Mouse (Mus musculus): Measurements from ENCODE around the gene Cntrob. TPM values are rescaled to one million over a fixed set of nuclear protein-coding genes. Genes with fewer than 3 reads are reported as not detected.

Cntrob gene
- total RNA-seq (2023) = 10 to 100 TPM; 34.5 to 41.4 TPM

DNA sequence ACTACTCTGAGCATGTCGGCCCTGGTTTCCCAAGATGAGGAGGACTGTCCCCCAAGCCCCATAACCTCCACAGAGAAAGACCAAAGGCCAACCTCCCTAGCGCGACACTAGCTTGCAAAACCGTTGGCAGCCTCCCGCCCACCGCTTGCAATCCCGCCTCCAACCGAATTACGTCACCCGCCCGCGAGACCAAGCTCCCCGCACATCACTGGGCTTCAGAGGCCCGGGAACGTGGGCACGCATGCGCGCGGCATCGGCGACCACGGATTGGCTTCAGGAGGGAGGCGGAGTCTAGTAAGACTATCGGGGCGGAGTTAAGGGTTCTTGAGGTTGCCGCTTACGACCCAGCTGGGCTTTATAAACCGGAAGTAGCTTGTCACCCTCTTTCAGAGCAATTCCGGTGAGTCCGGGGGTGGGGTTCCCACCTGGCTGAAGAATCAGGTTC is at the start of gene Cntrob, which contains the start of gene Trappc1:
Gene Cntrob, minus strand, starts transcription at position 109 of the 445 bp plus-strand sequence.
Gene Trappc1, plus strand, starts transcription at position 314 of the 445 bp plus-strand sequence.

DNA sequence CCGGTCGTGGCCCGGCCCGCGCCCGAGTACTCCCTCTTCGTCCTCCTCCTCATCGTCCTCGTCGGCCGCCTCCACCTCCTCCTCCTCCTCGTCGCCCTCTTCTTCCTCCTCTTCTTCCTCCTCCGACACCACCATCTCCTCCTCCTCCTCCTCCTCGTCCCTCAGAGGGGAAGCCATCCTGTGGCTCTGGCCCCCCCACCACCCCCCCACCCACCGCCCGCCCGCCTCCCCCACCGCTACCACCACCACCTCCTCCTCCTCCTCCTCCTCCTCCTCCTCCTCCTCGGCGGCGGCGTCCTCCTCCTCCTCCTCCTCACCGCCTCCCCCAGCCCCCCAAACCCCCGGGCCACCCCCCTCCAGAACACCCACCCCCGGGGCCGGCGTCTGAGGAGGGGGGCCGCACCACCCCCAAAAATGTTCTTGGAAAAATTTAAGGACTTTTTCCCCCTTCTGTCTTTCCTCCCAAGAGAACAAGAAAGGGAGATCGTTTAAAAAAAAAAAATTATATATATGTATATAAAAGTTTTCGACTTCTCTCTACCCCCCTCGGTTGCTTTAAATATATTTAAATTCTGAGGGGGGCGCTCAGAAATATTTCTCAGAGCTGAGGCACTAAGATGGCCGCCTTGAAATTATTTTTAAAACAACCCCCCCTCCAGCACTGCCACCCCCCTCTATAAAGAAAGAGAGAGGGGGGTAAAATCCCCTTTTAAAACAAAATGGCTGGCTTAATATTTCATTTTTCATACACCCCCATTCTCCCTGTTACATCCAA is 45.8 kb upstream of the Cntrob start, which contains the start of gene Chd3:
Gene Chd3, minus strand, starts transcription at position 192 of the 775 bp plus-strand sequence.

GRCm38 (mm10) chr11:69340161-69341131 is 16.9 kb upstream of the Cntrob start, which contains the start of gene Rnf227:
Gene Rnf227, plus strand, starts transcription at chr11:69340461.

DNA sequence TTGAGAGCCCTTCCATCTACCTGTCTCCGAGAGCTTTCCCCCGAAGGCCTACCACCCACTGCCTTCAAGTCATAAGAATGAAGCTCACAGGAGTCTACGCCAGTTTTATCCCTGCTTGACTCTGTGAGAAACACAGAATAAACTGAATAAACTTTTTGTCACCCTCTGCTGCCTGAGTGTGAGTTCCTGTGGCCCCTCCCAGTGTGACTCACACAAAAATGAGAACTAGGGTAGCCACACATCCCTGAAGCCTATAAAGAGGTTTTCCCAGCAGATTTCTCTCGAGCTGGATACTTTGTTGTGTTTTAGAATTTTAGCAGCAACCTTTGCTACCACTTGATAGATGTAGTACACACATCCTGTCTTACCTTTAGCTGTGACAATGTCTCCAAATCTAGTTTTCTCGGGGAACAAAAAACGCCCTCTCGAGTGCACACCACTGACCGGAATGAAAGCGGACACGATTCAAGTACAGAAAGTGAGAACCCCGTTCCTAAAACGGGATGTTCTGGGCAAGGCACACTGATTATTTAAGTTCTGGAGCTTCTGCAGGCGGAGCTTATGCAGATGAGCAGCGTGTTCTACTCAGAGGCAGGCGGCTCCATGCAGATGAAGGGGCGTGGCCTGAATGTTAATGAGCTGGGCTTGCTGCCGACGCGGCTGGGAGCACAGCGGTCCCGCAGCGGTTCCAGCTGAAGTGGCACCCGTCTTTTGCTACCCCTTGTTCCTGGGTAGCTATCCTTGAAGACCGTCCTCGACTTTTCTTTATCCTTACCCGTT is 2.2 kb upstream of the Cntrob start, which contains the start of gene Kcnab3:
Gene Kcnab3, plus strand, starts transcription at position 631 of the 780 bp plus-strand sequence.

Other genes with a start within 250 kb of the Cntrob start
- 100 to 1,000 TPM; 510 to 518 TPM for gene Vamp2, start 235.3 kb downstream of the Cntrob start, total RNA-seq (2023)
- 100 to 1,000 TPM; 495 to 638 TPM for gene Per1, start 228.6 kb downstream of the Cntrob start, total RNA-seq (2023)
- under 1 TPM in 1 of 2 experiments, not detected in 1; 0.30 TPM for gene Hes7, start 203.4 kb downstream of the Cntrob start, total RNA-seq (2023)
- gene 9130213A22Rik, start 201.2 kb downstream of the Cntrob start, total RNA-seq (2023) = not detected
- gene Aloxe3, start 197.9 kb downstream of the Cntrob start, total RNA-seq (2023) = 1 to 10 TPM in 1 of 2 experiments, under 1 TPM in 1; 0.83 to 1.1 TPM
- not detected for gene Alox12b, start 166.8 kb downstream of the Cntrob start, total RNA-seq (2023)
- gene Alox8, start 125.9 kb downstream of the Cntrob start, total RNA-seq (2023) = under 1 TPM in 1 of 2 experiments, not detected in 1; 0.21 TPM
- gene Gucy2e, start 86.7 kb downstream of the Cntrob start, total RNA-seq (2023) = not detected
- gene Trappc1, start 205 bp upstream of the Cntrob start, total RNA-seq (2023) = 10 to 100 TPM; 42.6 to 46.5 TPM
- gene Kcnab3, start 2.5 kb upstream of the Cntrob start, total RNA-seq (2023) = 1 to 10 TPM; 2.7 to 4.5 TPM
- 1 to 10 TPM; 1.8 to 2.2 TPM for gene Rnf227, start 16.7 kb upstream of the Cntrob start, total RNA-seq (2023)
- 100 to 1,000 TPM; 359 to 384 TPM for gene Chd3, start 45.6 kb upstream of the Cntrob start, total RNA-seq (2023)
- gene Naa38, start 71.7 kb upstream of the Cntrob start, total RNA-seq (2023) = 10 to 100 TPM; 42.7 to 47.8 TPM
- 10 to 100 TPM; 39.3 to 44.3 TPM for gene Cyb5d1, start 71.9 kb upstream of the Cntrob start, total RNA-seq (2023)
- 1 to 10 TPM; 6.2 to 6.9 TPM for gene Tmem88, start 74.5 kb upstream of the Cntrob start, total RNA-seq (2023)
- gene Kdm6b, start 89.9 kb upstream of the Cntrob start, total RNA-seq (2023) = 100 to 1,000 TPM; 195 to 244 TPM
- not detected for gene Dnah2, start 225.3 kb upstream of the Cntrob start, total RNA-seq (2023)
- gene Efnb3, start 236.4 kb upstream of the Cntrob start, total RNA-seq (2023) = under 1 TPM; 0.61 to 0.95 TPM

Data from B cell, adult 67 days (primary cell).